Mouse (Mus musculus): Measurements from ENCODE around the gene Trio.

Gene Trio

DNA sequence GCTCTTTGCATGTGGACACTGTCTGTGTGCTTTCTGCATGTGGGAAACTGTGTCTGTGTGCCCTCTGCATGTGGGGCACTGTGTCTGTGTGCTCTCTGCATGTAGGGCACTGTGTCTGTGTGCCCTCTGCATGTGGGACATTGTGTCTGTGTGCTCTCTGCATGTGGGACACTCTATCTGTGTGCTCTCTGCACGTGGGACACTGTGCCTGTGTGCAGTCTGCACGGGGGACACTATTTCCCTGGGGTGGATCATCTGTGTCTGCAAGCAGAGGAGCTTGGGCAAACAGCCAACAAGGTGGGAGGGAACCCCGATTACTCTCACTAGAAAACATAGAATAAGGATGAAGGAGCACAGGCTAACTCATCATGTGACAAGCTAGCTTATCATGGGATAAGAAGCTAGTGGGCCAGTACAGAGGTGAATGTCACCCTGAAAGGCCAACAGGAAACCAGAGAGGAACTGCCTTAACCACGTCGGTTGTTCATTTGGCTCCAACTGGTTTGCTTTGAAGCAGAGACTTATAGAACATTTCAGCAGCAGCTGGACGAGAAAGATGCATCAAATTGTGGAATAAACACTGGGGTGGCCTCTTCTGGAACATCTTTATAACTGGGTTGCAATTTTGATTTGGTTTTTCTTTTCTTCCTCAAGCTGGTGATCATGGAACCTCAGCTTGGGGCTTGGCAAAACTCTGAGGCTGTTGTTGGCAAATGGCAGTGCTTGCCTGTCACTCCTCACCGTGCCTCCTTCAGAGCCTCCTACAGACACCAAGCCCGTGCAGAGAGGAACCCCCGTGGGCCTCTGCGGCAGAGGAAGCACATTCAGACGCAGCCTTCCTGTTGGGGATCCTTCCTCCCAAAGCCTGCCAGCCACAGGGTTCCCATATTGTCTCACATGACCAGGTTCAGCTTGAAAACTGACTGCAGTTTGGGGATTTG is 323.3 kb downstream of the Trio start:
- peak; percentile 46 for DNase-seq

DNA sequence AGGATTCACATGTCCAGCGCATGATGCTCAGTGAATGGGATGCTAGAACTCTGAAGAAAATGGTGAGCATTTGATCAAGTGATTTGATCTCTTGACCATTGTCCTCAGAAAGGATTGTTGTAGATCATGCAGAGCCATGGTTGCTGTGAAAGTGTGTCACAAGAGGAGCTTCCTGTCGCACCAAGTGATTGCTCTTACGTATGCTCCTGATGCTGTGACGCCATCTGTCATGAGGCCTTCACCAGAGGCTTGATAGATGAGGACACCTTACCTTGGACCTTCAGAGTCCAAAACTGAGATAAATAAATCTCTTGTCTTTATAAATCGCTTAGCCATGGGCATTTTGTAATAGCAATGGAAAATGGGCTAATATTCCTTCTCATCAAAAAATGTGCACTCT is 328.0 kb downstream of the Trio start:
- DNase-seq: no peak

DNA sequence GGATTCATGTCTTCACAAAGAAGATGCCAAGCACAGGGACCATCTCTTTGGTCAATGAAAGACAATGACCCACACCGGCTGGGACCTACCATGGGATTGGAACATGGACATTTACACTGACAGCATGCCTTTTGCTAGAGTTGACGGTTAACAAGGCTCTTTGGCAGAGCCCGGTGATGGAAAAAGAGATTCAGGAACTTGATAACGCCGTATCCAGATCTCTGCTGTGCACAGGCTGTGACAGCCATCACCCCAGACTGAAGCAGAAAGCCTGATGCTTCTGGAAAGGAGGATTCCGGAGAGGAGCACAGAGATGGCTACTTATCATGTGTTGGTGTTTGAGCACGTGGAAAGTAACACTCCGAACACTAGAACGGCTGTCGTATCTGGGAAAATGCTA is 332.4 kb downstream of the Trio start:
- no peak for DNase-seq

DNA sequence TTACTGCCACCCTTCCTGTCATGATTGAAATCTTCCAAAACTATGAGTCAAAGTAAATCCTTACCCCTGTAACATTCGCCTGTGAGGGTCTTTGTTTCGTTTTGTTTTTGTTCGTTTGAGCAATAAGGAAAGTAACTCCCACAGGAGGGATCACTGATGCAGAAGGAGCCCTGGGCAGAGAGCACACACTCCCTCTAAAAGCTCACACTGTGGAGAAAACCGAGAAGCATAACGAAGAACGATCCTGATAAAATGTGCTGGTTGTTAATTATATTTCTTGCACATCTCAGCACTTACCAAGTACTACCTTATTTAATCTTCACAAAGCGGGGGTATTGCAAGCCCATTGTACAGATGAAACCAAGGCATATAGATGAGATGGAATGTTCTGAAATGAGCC is 333.5 kb downstream of the Trio start:
- DNase-seq: no peak

DNA sequence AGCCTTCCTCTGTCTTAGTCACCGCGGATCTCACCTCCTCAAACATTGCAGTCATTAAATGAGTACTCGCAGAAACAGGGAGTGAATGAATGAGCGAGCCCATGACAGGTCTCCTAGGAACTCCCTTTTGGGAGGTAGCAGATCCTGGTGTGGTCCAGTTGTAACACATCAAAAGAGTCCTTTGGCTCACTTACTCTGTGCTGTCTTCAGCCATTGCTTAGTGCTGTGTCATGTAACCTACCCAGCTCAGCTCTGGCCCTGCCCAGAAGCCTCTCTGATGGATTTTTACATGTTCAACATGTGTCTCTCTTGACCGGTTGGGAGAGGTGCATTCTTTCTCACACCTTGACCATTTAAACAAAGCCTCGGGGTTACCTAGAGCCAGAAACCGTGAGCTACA is 334.4 kb downstream of the Trio start:
- DNase-seq: no peak

DNA sequence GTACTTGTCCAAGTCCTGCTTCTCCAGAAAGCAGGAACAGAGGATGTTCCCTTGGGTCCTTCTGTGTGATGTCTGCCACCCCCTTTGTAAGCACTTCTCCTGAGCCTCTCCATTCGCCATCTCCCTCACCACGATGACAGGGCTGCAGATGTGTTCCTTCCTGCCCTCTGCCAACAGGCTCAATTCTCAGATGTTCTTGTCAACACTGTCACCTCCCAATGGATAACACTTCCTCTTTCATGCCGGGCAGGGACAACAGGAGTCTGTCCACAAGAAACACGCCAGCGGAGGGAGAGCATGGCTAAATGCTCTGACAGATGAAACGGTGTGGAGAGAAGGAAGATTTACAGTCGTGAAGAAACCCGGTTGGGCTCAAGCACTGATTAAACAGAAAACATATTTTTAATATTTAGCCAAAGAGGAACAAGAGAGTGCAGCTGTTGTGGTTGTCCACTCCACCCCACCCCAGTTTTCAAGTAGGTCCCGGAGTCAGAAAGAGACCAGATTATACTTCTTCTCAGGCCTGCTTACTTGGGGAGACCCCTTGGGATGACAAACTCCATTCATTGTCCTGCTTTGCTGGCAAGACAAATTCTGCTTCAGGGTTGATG is 337.5 kb downstream of the Trio start:
- no peak for DNase-seq

DNA sequence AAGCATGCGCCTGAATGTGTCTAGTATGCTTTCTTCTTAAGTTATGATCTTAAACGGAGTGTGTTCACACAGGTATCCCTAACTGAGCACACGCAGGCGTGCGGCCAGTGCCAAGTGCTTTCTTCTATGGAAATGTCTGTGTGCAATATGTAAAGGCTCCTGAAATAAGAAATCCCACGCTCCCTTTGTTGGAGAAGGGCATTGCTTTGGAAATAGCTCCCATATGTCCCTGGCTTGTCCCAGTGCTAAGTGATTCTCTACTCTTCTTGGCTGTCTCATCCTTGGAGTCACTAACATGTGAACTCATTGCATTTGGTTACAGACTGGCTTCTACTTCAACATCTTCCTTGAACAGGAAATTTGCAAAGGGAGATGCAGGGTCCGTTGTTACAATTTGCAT is 340.8 kb downstream of the Trio start:
- DNase-seq: no peak

DNA sequence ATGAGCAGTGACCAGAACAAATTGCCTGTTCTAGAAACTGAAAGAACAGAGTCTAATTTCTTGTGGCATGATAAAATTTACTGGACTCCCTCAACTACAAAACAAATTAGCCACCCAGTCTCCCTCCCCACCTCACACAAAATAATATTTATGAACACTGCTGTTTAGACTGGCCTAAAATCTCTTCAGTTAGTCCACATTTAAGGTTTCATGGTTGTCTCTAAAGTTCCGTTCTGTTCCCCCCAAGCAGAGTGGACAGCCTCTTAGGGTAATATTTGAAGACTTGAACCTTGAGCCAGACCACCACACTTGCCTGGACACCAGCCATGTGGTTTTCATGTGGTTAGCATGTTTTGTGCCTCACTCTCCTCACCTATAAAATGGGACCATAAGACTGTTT is 342.4 kb downstream of the Trio start:
- no peak for DNase-seq

DNA sequence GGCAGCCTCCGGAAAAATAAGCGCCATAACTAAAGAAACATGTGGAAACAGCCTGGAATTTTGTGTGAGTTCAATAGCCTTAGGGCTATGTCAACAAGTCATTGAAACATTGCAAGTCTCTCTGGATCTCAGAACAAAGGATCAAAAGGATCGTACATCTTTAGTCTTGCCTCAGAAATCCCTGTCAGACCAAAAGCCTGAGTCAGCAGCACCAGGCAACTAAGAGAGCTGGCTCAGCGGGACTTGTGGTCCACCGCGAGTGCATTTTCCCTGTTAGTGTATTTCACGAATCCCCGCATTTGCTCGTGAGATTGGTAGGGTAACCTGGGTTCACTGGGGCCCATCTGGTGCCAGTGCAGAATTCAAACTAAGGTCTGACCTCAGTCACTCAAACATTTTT is 343.0 kb downstream of the Trio start:
- no peak for DNase-seq

DNA sequence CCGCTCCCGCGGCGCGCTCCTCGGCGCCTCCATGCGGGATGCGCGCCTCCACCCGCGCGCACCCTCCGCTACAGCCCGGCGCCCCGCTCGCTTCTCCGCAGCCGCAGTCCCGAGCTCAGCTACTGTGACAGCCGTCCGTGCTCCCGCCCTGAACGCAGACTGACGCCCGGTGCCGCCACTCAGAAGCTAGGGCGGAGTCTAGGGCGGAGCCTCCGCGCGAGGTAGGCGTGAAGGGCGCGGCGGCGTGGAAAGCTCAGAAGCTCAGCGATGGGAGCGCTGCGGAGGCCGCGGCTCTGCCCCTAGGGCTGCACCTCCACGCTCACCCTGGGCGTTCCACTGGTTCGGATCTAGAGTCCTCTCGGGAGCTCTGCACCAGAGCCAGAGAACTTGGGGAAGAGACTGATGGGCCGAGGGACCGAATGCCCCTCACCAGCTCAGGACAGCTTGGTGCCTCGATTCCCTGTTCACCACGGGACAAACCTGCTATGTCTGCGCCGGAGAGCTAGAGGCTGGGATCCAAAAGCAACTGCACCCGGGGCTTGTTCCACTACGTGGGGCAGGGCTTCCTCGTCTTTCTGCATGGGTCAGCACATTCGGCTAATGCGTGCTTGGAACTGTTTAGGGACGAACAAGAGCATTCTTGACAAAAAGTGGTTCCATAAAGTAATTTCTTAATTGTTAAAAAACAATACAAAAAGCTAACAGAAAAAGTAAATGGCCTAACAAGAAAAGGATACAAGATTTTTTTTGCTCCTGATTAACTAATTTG is 344.0 kb downstream of the Trio start, which contains the start of gene Otulinl:
Gene Otulinl (minus strand): TSS at position 161 of the 769 bp plus-strand sequence.
- peak; percentile 90 for DNase-seq

DNA sequence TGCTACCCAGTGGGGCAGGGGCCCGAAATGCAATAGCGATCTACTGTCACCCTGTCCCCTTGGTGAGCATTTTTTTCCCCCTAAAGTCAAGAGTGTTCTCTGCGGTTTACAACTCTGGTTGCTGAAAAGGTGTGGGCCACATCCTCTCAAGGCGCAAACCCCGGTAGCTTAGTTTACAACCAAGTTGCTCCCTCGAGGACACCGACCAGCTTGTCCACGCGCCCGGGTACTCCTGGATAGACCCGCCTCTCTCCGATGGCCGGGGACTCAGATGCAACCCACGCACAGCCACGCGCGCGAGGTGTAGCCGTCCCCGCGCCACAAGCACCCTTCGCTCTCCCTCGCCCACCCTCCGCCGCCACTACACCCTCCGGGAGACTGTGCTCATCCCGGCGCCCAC is 344.7 kb downstream of the Trio start:
- DNase-seq: no peak
